Mouse (Mus musculus) liver, embryonic 18 days (tissue): ENCODE measurements around the gene Myh14. TPM values are rescaled to one million over a fixed set of nuclear protein-coding genes. Genes with fewer than 3 reads are reported as not detected.

Experiments
- polyA plus RNA-seq: library from polyadenylated mRNA; depleted of rRNA; stranded (reverse); fragments of >200 nt; gene quantifications from 2 replicates; pipeline ENCODE4 v1.2.3, GENCODE M21; 2012; rRNA removed

Gene Myh14
- polyA plus RNA-seq: 0.77 and 0.95 TPM in 2 replicates

GRCm38 (mm10) chr7:44670803-44671202 is at the start of gene Myh14:
Myh14 (minus strand) TSS chr7:44670843.

DNA sequence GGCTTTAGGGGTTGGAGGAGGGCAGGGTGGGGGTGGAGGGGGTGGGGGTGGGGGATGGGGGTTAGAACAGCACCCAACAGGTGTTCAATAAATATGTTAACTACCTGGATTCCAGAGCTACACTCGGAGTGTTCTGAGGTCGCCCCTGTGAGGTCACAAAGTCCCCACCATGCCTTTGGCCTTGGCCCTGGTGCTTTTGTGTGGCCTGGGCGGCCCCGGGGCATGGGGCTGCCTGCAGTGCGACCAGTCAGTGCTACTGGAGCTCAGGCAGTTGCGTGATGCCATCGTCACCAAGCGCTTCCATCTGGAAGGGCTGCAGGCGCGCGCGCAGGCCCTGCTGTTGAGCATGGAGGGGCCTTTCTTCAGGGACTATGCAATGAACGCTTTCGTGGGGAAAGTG is 37.9 kb upstream of the Myh14 start, which contains the start of gene Izumo2:
Izumo2 (plus strand) TSS at position 169 of the 400 bp plus-strand sequence.

DNA sequence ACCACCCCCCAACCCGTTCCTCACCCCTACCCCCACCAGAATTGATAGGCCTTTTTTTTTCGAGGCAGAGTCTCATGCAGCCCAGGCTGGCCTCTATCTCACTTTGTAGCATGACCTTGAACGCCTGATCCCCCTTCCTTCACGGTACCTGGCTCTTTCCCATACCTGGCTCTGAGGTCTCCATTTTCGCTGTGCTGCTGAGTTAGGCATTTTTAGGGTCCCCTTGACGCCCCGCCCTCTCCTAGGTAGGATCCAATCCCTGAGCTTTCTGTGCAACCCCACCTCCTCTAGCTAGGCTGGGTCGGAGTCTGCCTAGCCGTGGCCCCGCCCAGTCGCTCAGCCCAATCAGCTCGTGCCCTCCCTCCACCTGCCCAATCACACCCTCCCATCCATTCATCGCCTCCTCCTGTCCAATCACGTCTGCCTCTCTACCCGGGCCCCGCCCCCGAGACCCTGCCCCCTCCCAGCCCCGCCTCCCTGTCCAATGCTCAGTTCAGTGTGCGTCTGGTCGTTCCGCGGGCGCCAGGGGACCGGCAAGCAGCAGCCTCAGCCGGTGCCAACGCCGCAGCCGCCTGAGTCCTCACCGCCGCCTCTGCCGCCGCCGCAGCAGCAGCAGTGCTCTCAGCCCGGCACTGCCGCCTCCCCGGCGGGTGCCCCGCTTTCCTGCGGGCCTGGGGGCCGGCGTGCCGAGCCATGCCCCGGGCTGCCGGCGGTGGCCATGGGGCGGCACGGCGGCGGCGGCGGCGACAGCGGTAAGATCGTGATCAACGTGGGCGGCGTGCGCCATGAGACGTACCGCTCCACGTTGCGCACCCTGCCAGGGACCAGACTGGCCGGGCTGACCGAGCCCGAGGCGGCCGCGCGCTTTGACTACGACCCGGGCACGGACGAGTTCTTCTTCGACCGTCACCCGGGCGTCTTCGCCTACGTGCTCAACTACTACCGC is 80.0 kb downstream of the Myh14 start, which contains the start of gene Kcnc3:
Kcnc3 (plus strand) TSS at position 263 of the 946 bp plus-strand sequence.

GRCm38 (mm10) chr7:44572213-44572701 is 98.4 kb downstream of the Myh14 start, which contains the start of gene Napsa:
Napsa (plus strand) TSS chr7:44572380.

Other genes with a start within 250 kb of the Myh14 start
- gene Lrrc4b, start 241.8 kb downstream of the Myh14 start, polyA plus RNA-seq: 0.02 TPM in 1 of 2 replicates, not detected in the other
- gene Aspdh, start 205.5 kb downstream of the Myh14 start, polyA plus RNA-seq: 52.0 and 53.0 TPM in 2 replicates
- gene Josd2, start 202.9 kb downstream of the Myh14 start, polyA plus RNA-seq: 121 and 139 TPM in 2 replicates
- 45.3 and 47.9 TPM in 2 replicates for gene Emc10, start 174.3 kb downstream of the Myh14 start, polyA plus RNA-seq
- 1.9 and 2.3 TPM in 2 replicates for gene Fam71e1, start 174.3 kb downstream of the Myh14 start, polyA plus RNA-seq
- gene Mybpc2, start 146.2 kb downstream of the Myh14 start, polyA plus RNA-seq: 0.13 and 0.14 TPM in 2 replicates
- gene Spib, start 138.8 kb downstream of the Myh14 start, polyA plus RNA-seq: 4.1 and 5.5 TPM in 2 replicates
- 24.7 and 28.8 TPM in 2 replicates for gene Pold1, start 122.0 kb downstream of the Myh14 start, polyA plus RNA-seq
- gene Nr1h2, start 116.9 kb downstream of the Myh14 start, polyA plus RNA-seq: 32.8 and 37.0 TPM in 2 replicates
- gene Napsa, start 98.5 kb downstream of the Myh14 start, polyA plus RNA-seq: 12.1 and 13.7 TPM in 2 replicates
- gene Kcnc3, start 80.2 kb downstream of the Myh14 start, polyA plus RNA-seq: 0.36 TPM in 2 replicates
- gene Izumo2, start 37.9 kb upstream of the Myh14 start, polyA plus RNA-seq: not detected in 2 replicates
- 18.9 and 21.4 TPM in 2 replicates for gene Vrk3, start 77.6 kb upstream of the Myh14 start, polyA plus RNA-seq
- gene Zfp473, start 80.2 kb upstream of the Myh14 start, polyA plus RNA-seq: 0.48 and 0.58 TPM in 2 replicates
- 20.2 and 22.4 TPM in 2 replicates for gene Nup62, start 145.2 kb upstream of the Myh14 start, polyA plus RNA-seq
- gene Il4i1, start 145.5 kb upstream of the Myh14 start, polyA plus RNA-seq: 0.38 TPM in 2 replicates
- 247 and 266 TPM in 2 replicates for gene Atf5, start 145.8 kb upstream of the Myh14 start, polyA plus RNA-seq
- 35.6 and 37.3 TPM in 2 replicates for gene Akt1s1, start 178.1 kb upstream of the Myh14 start, polyA plus RNA-seq
- gene Tbc1d17, start 178.2 kb upstream of the Myh14 start, polyA plus RNA-seq: 21.1 and 23.3 TPM in 2 replicates
- gene Pnkp, start 186.3 kb upstream of the Myh14 start, polyA plus RNA-seq: 18.0 and 24.6 TPM in 2 replicates
- 48.6 and 56.2 TPM in 2 replicates for gene Ptov1, start 198.9 kb upstream of the Myh14 start, polyA plus RNA-seq
- 26.0 and 30.9 TPM in 2 replicates for gene Med25, start 221.9 kb upstream of the Myh14 start, polyA plus RNA-seq
- 6.4 and 7.8 TPM in 2 replicates for gene Fuz, start 225.2 kb upstream of the Myh14 start, polyA plus RNA-seq